Mouse (Mus musculus): ENCODE results near the gene Mfsd4b2. TPM values are rescaled to one million over a fixed set of nuclear protein-coding genes. Genes with fewer than 3 reads are reported as not detected.
A peak's percentile ranks its signal among the peaks of the same experiment; 100 is the strongest.
"Not testable (repeated sequence)": the region's sequence is repeated elsewhere in the genome, so short reads cannot be mapped to it uniquely, and the experiment has no call there.

Gene Mfsd4b2
- under 1 TPM in 2 of 26 experiments, not detected in 24; 0.26 to 0.30 TPM for total RNA-seq (2018; cell fraction: chromatin; rRNA removed)
- not detected for total RNA-seq (2018; cell fraction: cytosol; rRNA removed)
- total RNA-seq (2018; cell fraction: nucleus; rRNA removed) = under 1 TPM in 1 of 26 experiments, not detected in 25; 0.30 TPM
- polyA plus RNA-seq (2018) = not detected in 3 replicates

DNA sequence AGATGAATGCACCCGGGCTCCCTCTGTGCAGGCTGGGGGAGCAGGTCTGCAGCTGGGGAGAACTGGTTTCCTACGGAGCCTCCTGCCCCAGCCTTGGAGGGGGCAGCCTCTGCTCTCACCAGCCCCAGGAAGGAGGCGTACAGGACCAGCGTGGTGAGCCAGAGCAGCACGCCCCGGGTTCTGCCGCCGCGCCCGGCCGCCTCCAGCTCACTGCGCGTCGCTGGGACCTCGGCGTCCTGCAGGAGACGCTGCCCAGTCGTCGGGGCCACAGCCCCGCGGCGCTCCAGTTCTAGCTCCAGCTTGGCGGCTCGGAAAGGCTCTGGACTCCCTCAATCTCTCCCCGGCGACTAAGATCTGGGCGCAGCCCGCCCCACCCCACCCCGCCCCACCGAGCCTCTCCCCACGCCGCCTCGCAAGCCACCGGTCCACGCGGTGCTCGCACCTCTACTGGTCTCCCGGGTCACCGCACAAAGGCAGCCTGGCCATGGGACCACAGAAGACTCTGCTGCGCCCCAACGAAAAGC, at the start of gene Mfsd4b2:
TSS of gene Mfsd4b2 (minus strand) at position 308 of the 524 bp plus-strand sequence.
- no peak within 1 kb of the TSS for H3K4me3 ChIP-seq (ENCODE audit: inconsistent target)
- no peaks in the 10 kb centered on the region for H3K79me2 ChIP-seq (ENCODE audit: inconsistent target)
- no peak within 1 kb of the TSS for H3K27ac ChIP-seq
- H3K36me3 ChIP-seq (ENCODE audit: inconsistent target) = no peaks in the 10 kb centered on the region
- 6% methylated on average over 41 of the region's 41 CpGs for WGBS (ENCODE audit: missing documents)

DNA sequence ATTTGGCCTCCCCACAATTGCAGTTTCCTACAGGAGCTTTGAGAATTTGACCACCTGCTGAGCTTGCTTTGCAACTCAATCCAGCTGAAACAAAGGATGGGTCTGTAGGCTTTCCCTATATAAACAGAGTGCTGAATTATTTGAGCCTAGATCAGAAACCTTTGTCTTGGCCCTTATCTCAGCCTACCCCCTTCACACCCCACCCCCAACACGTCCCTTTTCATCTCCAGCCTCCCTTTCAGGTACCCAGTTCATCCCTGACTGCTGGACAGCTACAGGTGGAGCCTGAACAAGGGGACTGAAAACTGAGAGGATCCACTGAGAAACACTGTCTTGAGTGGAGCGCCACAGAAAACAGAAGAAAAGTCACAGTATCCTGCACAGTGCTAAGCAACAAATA, 49.0 kb upstream of the Mfsd4b2 start:
- H3K4me3 ChIP-seq (ENCODE audit: inconsistent target) = no peak overlapping the region
- no peaks in the 10 kb centered on the region for H3K79me2 ChIP-seq (ENCODE audit: inconsistent target)
- no peaks in the 10 kb centered on the region for H3K36me3 ChIP-seq (ENCODE audit: inconsistent target)
- WGBS (ENCODE audit: missing documents) = 86% methylated on average over 2 of the region's 2 CpGs
- H3K27ac ChIP-seq = no peak overlapping the region

DNA sequence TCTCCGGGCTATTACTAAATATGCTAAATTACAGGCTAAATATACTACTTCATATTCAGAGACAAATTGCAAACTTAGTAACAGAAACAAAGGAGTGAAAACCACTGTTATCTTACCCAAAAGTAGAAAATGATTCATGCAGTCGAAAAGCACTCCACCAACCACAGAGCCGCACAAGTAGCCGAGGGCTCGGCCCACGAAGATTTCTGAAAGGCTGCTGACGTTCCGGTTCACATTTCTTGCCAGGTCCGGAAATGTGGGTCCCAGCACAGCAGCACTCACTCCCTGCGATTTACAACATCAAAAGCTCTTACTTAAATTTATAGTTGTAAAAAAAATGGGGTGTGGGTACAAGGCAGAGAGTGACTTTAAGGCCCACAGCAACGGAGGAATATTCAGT, 48.3 kb upstream of the Mfsd4b2 start:
- H3K79me2 ChIP-seq (ENCODE audit: inconsistent target) = no peaks in the 10 kb centered on the region
- no peak overlapping the region for H3K4me3 ChIP-seq (ENCODE audit: inconsistent target)
- no peaks in the 10 kb centered on the region for H3K36me3 ChIP-seq (ENCODE audit: inconsistent target)
- no peak overlapping the region for H3K27ac ChIP-seq
- WGBS (ENCODE audit: missing documents) = 71% methylated on average over 10 of the region's 11 CpGs

DNA sequence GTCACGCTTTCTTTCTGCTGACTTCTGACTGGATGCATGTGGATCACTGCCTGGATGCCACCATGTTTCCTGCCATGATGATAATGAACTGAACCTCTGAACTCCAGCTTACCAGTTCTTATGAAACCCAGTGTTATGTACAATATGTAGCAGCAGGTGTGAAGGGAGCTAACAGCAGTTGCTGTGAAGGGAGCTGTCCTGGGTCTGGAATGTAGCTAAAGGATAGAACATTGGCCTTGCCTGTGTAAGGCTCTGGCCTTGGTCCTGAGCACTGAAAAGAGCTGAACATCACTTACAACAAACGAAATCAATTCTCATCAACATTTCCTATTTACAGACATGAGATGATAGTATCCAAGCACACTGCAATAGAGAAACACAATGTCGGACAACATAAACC, 40.8 kb upstream of the Mfsd4b2 start:
- no peaks in the 10 kb centered on the region for H3K79me2 ChIP-seq (ENCODE audit: inconsistent target)
- no peaks in the 10 kb centered on the region for H3K36me3 ChIP-seq (ENCODE audit: inconsistent target)
- no peak overlapping the region for H3K27ac ChIP-seq
- H3K4me3 ChIP-seq (ENCODE audit: inconsistent target) = no peak overlapping the region
- WGBS (ENCODE audit: missing documents) = 92% methylated on average over 3 of the region's 3 CpGs

DNA sequence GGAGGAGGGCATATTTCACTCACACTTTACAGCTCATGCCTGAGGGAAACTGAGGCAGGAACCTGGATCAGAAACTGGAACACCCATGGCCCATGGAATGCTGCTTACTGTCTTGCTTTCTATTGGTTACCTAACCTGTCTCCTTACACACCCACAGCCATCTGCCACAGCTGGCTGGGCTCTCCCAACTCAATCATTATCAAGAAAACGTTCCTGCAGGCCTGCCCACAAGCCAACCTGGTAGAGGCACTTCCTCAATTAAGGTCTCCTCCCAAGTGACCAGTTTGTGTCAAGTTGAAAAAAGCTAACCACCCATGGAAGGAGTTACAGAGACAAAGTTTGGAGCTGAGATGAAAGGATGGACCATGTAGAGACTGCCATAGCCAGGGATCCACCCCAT, 35.2 kb upstream of the Mfsd4b2 start:
- no peak overlapping the region for H3K27ac ChIP-seq
- no CpG with 5 or more reads among the region's 1 CpGs for WGBS (ENCODE audit: missing documents)
- no peaks in the 10 kb centered on the region for H3K79me2 ChIP-seq (ENCODE audit: inconsistent target)
- H3K36me3 ChIP-seq (ENCODE audit: inconsistent target) = no peaks in the 10 kb centered on the region
- H3K4me3 ChIP-seq (ENCODE audit: inconsistent target) = no peak overlapping the region

DNA sequence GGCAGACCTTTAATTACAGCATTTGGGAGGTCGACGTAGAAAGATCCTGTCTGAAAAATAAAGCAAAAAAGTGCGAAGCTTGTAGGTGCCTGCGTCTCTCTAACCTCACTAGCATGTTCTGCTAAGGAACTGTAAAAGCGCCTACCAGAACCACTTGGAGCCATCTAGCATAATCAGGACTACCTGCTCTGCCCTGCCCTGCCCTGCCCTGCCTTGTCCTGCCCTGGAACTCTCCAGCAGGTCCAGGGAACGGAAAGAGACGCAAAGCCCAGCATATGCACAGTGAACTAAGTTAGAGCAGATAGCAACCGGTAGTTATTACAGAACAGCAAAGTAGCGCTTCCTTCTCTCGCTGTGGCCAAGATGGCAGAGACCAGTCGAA, 33.7 kb upstream of the Mfsd4b2 start:
- Histone ChIP-seq H3K27ac (no peak overlapping the region), H3K36me3 (ENCODE audit: inconsistent target) (no peaks in the 10 kb centered on the region), H3K4me3 (ENCODE audit: inconsistent target) (no peak overlapping the region), H3K79me2 (ENCODE audit: inconsistent target) (no peaks in the 10 kb centered on the region)
- 51% methylated on average over 11 of the region's 11 CpGs for WGBS (ENCODE audit: missing documents)

DNA sequence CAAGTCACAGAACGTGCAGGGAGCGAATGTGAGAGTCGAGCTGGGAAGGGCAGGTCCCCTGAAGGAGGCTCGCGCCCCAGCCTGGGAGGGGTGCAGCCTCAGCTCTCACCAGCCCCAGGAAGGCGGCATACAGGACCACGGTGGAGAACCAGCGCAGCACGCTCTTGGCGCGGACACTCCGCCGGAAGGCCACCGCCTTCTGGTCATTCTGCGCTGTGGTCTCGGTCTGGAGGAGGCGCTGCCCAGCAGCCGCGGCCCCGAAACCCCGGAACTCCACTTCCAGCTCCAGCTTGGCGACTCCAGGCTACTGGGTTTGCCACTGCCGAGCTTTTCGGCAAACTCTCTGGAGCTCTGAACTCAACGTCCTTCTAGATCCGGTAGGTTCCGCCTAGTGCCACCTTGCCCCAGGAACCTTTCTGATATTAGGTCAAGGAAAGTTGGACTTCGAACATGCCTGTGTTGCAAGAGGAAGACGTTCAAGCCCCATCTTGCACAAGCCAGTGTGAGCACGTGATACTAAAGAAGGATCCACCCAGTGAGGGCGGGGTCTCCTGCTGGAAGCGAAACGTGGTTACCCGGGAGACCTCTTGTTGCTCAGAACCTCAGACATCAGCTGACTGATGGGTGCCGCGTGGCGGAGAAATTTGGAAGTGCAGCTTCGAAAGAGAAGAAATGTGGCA, 33.2 kb upstream of the Mfsd4b2 start, which contains the start of gene Mfsd4b3:
TSS of gene Mfsd4b3 (minus strand) at position 393 of the 680 bp plus-strand sequence.
- Histone ChIP-seq H3K4me3 (ENCODE audit: inconsistent target) (peak within 1 kb of the TSS; percentile 39), H3K79me2 (ENCODE audit: inconsistent target) (no peaks in the 10 kb centered on the region), H3K27ac (peak within 1 kb of the TSS; percentile 87), H3K36me3 (ENCODE audit: inconsistent target) (no peaks in the 10 kb centered on the region)
- 1% methylated on average over 38 of the region's 38 CpGs for WGBS (ENCODE audit: missing documents)

DNA sequence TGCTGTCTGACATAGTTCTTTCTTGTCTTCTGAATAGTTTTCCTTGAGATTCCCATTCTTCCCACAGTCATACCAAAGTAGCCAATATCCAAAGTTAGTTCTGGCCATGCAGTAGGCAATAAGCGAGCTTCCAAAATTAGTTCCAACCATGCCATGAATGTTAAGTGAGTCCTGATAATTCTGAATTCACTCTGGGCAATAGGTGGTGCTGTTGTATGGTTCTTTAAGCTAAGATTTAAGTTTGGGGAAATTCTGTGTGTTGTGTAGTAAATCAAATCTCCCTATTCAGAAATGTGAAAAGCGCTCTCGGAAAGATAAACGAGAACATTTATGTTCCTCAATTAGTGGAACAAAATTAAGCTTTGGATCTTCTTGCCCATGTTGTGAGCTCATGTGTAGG, 31.5 kb upstream of the Mfsd4b2 start:
- Histone ChIP-seq H3K27ac (peak overlapping the region; percentile 87), H3K4me3 (ENCODE audit: inconsistent target) (no peak overlapping the region), H3K79me2 (ENCODE audit: inconsistent target) (no peaks in the 10 kb centered on the region), H3K36me3 (ENCODE audit: inconsistent target) (no peaks in the 10 kb centered on the region)
- 31% methylated on average over 4 of the region's 4 CpGs for WGBS (ENCODE audit: missing documents)

DNA sequence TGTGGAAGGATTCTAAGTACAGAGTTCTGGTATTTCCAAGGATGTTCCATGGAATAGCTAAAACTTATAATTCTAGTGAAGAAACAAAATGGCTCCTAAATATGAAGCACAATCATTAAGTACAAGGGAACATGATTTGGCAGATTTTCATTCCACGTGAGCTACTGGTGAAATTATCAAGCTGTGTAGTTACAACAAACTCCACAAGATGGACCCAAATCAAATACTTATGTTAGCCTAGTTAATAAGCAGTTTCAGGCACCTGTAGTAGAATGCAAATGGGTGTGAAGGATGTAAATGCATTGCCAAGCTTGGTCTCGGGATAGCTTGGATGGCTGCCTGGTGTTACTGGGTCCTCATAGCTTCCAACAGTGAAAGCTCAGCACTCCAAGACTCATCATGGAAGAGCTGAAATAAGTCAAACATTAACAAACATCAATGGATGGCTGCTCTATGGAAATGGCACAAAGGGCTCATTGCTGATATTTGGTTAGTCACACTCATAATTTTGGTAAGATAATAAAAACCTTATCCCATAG, 29.7 kb upstream of the Mfsd4b2 start:
- H3K27ac ChIP-seq = no peak overlapping the region
- H3K36me3 ChIP-seq (ENCODE audit: inconsistent target) = no peaks in the 10 kb centered on the region
- no peak overlapping the region for H3K4me3 ChIP-seq (ENCODE audit: inconsistent target)
- H3K79me2 ChIP-seq (ENCODE audit: inconsistent target) = no peaks in the 10 kb centered on the region
- 86% methylated on average over 2 of the region's 2 CpGs for WGBS (ENCODE audit: missing documents)

DNA sequence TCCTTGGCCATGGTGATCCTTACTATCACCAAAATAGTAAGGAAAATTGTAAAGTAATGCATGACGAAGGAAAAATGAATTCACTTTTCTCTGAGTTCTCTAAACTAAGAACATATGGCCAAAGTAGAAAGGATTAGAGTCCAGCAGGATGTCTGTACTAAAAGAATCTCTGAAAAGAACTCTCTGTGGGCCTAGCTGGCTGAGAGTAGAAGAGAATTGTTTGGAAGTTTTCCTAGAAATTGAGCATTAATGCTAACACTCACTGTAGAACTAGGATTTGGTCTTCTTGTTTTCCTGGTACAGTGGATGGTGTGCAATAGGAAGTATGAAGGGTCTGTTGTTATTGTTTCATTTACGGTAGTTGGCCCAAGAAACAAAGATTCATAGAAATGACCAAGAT, 28.4 kb upstream of the Mfsd4b2 start:
- WGBS (ENCODE audit: missing documents) = 97% methylated on average over 2 of the region's 2 CpGs
- H3K79me2 ChIP-seq (ENCODE audit: inconsistent target) = no peaks in the 10 kb centered on the region
- H3K27ac ChIP-seq = no peak overlapping the region
- H3K36me3 ChIP-seq (ENCODE audit: inconsistent target) = no peaks in the 10 kb centered on the region
- no peak overlapping the region for H3K4me3 ChIP-seq (ENCODE audit: inconsistent target)

DNA sequence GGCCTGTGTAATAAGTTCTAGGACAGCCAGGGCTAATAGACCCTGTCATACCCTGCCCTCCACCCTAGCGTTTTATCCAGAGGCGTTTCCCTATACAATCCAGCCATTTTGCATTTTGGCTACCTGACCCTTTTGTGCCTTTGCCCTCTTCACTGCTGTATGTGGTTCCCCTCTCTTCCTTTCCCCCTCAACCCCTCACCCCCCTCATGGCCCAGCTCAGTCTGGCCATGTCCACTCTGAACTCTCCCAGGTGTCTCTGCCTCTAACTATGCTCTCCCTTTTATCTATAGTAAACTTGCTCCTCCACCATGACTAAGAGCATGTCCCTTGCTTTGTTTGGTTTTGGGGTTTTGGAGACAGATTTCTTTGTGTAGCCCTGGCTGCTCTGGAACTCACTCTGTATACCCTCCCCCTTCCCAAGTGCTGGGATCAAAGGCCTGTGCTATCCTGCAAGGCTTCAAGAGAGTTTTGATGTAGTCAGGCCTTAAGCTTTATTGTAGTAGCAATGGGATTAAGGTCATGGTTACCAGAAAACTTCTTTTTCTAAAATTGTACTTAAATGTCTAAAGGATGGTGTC, 22.7 kb upstream of the Mfsd4b2 start:
- no peaks in the 10 kb centered on the region for H3K36me3 ChIP-seq (ENCODE audit: inconsistent target)
- no peak overlapping the region for H3K27ac ChIP-seq
- H3K79me2 ChIP-seq (ENCODE audit: inconsistent target) = no peaks in the 10 kb centered on the region
- no peak overlapping the region for H3K4me3 ChIP-seq (ENCODE audit: inconsistent target)
- WGBS (ENCODE audit: missing documents) = 78% methylated on average over 2 of the region's 2 CpGs

DNA sequence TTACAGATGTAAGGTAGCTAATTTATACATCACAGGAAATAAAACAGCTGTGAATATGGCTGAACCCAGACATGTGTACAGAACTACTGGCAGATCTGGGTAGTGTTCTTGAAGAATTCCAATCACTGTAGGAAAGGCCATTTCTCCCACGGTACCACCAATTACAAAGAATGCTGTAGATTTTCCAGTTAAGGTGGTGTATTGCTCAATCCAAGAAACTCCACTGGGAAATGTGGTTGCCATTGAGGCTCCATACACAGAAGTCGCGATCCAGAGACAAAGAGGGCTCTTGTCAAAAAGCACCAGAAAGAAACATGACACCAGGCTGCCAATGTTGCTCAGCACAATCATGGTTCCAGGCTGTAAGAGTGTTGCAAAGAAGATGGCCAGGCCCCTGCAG, 20.5 kb upstream of the Mfsd4b2 start:
- H3K27ac ChIP-seq; H3K79me2 ChIP-seq (ENCODE audit: inconsistent target); H3K4me3 ChIP-seq (ENCODE audit: inconsistent target); H3K36me3 ChIP-seq (ENCODE audit: inconsistent target): not testable (repeated sequence)
- WGBS (ENCODE audit: missing documents) = 90% methylated on average over 3 of the region's 3 CpGs

DNA sequence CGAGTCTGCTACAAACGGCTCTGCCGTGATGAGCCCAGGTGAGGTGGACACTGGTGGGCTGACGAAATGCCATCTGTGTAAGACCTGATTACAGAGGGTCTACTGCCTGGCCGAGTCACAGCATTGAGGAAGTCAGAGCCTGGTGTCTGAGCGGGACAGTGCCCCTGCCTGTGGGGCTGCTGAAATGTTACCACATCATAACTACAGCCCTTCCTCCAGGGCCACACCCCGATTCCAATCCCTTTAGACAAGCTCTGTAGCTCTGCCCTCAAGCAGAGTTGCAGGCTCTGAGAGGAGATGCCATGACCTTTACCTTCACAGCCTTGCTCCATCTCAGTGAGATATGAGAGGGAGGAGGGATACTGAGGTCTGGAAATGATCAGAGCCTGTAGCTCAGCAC, 9.8 kb upstream of the Mfsd4b2 start:
- H3K79me2 ChIP-seq (ENCODE audit: inconsistent target) = no peaks in the 10 kb centered on the region
- no peak overlapping the region for H3K4me3 ChIP-seq (ENCODE audit: inconsistent target)
- no peak overlapping the region for H3K27ac ChIP-seq
- 51% methylated on average over 7 of the region's 7 CpGs for WGBS (ENCODE audit: missing documents)
- no peaks in the 10 kb centered on the region for H3K36me3 ChIP-seq (ENCODE audit: inconsistent target)

DNA sequence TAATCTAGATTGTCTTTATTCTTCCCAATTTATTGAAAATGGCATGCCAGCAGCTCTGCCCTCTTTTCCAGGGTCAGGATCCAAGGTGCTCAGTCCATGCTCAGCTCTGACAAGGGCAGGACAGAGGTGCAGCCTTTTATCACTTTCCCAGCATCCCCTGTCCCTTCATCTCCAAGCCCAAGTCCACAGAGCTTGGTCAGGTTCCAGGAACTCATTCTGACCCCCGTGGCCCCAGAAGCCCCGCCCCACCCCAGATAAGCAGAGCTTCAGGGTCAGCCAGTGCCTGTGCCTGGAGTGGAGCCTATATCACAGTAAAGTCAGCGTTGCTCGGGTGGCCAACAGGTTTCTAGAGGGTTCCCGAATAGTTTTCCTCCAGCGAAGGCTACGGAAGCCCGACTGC, 2.2 kb downstream of the Mfsd4b2 start:
- H3K27ac ChIP-seq; H3K36me3 ChIP-seq (ENCODE audit: inconsistent target); H3K79me2 ChIP-seq (ENCODE audit: inconsistent target); H3K4me3 ChIP-seq (ENCODE audit: inconsistent target): not testable (repeated sequence)
- WGBS (ENCODE audit: missing documents) = 81% methylated on average over 8 of the region's 8 CpGs

DNA sequence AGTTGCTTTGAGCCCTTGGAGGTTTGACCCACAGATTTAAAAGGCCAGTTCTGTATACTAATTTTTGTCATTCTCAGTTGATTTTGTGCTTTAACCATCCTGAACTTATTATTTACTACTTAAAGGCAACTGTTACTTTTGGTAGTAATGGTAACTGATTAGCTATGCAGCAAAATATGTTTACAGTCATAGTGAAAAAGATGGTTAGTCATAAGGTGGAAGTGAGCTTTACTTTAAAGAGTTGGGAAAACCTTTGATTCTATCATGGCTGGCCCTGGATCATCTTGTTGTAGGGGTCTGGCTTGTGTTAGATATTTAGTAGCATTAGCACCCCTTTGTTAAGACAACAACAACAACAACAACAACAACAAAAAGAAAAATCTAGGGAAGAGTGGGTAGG, 14.1 kb downstream of the Mfsd4b2 start:
- H3K4me3 ChIP-seq (ENCODE audit: inconsistent target) = no peak overlapping the region
- H3K36me3 ChIP-seq (ENCODE audit: inconsistent target) = no peaks in the 10 kb centered on the region
- H3K27ac ChIP-seq = no peak overlapping the region

More for the DNA sequence above, 14.1 kb downstream of the Mfsd4b2 start:
- no peaks in the 10 kb centered on the region for H3K79me2 ChIP-seq (ENCODE audit: inconsistent target)
